Mouse (Mus musculus): ENCODE measurements at regions not wholly inside any gene's neighbourhood (a gene's known extent, or its start where the extent isn't known, plus 50 kb on each side); places are given as distances from the start of the nearest gene placed in this dataset.

GRCm38 (mm10) chr2:92751256-92751655, 151.7 kb downstream of the Chst1 start:
- no peak for ATAC-seq (ENCODE audit: low TSS enrichment)

GRCm38 (mm10) chr2:92752156-92752555, 152.6 kb downstream of the Chst1 start:
- no peak for ATAC-seq (ENCODE audit: low TSS enrichment)

- no peak for ATAC-seq (ENCODE audit: low TSS enrichment)
These were observed 153.3 kb downstream of the Chst1 start for GRCm38 (mm10) chr2:92752794-92753193.

- peak; percentile 76 for ATAC-seq (ENCODE audit: low TSS enrichment)
These were observed 155.2 kb downstream of the Chst1 start for GRCm38 (mm10) chr2:92754505-92755280.

GRCm38 (mm10) chr2:92756491-92756890, 157.0 kb downstream of the Chst1 start:
- no peak for ATAC-seq (ENCODE audit: low TSS enrichment)

- ATAC-seq (ENCODE audit: low TSS enrichment) = no peak
These were observed 156.1 kb upstream of the Syt13 start for GRCm38 (mm10) chr2:92758775-92759174.

GRCm38 (mm10) chr2:92763881-92764635, 150.8 kb upstream of the Syt13 start:
- no peak for ATAC-seq (ENCODE audit: low TSS enrichment)

GRCm38 (mm10) chr2:92767476-92768005, 147.4 kb upstream of the Syt13 start:
- ATAC-seq (ENCODE audit: low TSS enrichment) = no peak

GRCm38 (mm10) chr2:92768088-92768487, 146.8 kb upstream of the Syt13 start:
- no peak for ATAC-seq (ENCODE audit: low TSS enrichment)

GRCm38 (mm10) chr2:92769061-92769460, 145.8 kb upstream of the Syt13 start:
- ATAC-seq (ENCODE audit: low TSS enrichment) = no peak

GRCm38 (mm10) chr2:92770098-92770497, 144.8 kb upstream of the Syt13 start:
- ATAC-seq (ENCODE audit: low TSS enrichment) = peak; percentile 45; the same call in 1 of the 2 replicates

GRCm38 (mm10) chr2:92772623-92773022, 142.3 kb upstream of the Syt13 start:
- peak; percentile 89 for ATAC-seq (ENCODE audit: low TSS enrichment)

GRCm38 (mm10) chr2:92776497-92776896, 138.4 kb upstream of the Syt13 start:
- no peak for ATAC-seq (ENCODE audit: low TSS enrichment)

GRCm38 (mm10) chr2:92779101-92779500, 135.8 kb upstream of the Syt13 start:
- no peak for ATAC-seq (ENCODE audit: low TSS enrichment)

GRCm38 (mm10) chr2:92780021-92780420, 134.9 kb upstream of the Syt13 start:
- no peak for ATAC-seq (ENCODE audit: low TSS enrichment)

GRCm38 (mm10) chr2:92781451-92781850, 133.4 kb upstream of the Syt13 start:
- ATAC-seq (ENCODE audit: low TSS enrichment) = no peak

- no peak for ATAC-seq (ENCODE audit: low TSS enrichment)
These were observed 132.3 kb upstream of the Syt13 start for GRCm38 (mm10) chr2:92782621-92783020.

- ATAC-seq (ENCODE audit: low TSS enrichment) = no peak
These were observed 130.0 kb upstream of the Syt13 start for GRCm38 (mm10) chr2:92784916-92785315.

GRCm38 (mm10) chr2:92787925-92788410, 126.9 kb upstream of the Syt13 start:
- ATAC-seq (ENCODE audit: low TSS enrichment) = no peak

- ATAC-seq (ENCODE audit: low TSS enrichment) = no peak
These were observed 126.0 kb upstream of the Syt13 start for GRCm38 (mm10) chr2:92788875-92789274.

GRCm38 (mm10) chr2:92790374-92790773, 124.5 kb upstream of the Syt13 start:
- peak; percentile 89 for ATAC-seq (ENCODE audit: low TSS enrichment)

- peak; percentile 55; the same call in 1 of the 2 replicates for ATAC-seq (ENCODE audit: low TSS enrichment)
These were observed 115.1 kb upstream of the Syt13 start for GRCm38 (mm10) chr2:92799770-92800169.

- no peak for ATAC-seq (ENCODE audit: low TSS enrichment)
These were observed 114.2 kb upstream of the Syt13 start for GRCm38 (mm10) chr2:92800667-92801066.

Measured in frontal cortex, adult (tissue).